Mouse (Mus musculus): ENCODE data around the gene Pibf1. TPM values are rescaled to one million over a fixed set of nuclear protein-coding genes. Genes with fewer than 3 reads are reported as not detected.

Gene Pibf1
- total and polyA plus RNA-seq, 3 experiments: 11.8 to 24.7 (median 13.9) TPM

- no peak overlapping the region for H3K4me2 ChIP-seq (ENCODE audit: insufficient read depth, low read depth, poor library complexity, severe bottlenecking)
- no peak overlapping the region for H3K9ac ChIP-seq (ENCODE audit: insufficient read depth, low read depth)
- H3K36me3 ChIP-seq (replicated peaks in 1 of 2; ENCODE audit: control insufficient read depth in 1 of 2, insufficient read depth in 1 of 2, low read length in 1 of 2): peaks cover 57 to 84% of the 10 kb centered on the region in 2 experiments
- in situ Hi-C loops (cut with MboI; ENCODE audit: low pct_ligation_motif_present, low pct_unique_long_range_greater_than_20kb, low sequenced_read_pairs) (no loop called here), dilution Hi-C loops (cut with MboI; ENCODE audit: extremely low pct_ligation_motif_present, extremely low pct_unique_long_range_greater_than_20kb, low sequenced_read_pairs) (no loop called here)
- H3K79me2 ChIP-seq (replicated peaks; ENCODE audit: control insufficient read depth, extremely low read depth, insufficient read depth, poor library complexity, severe bottlenecking): peaks cover 6% of the 10 kb centered on the region
- no peak for DNase-seq (ENCODE audit: extremely low read depth)
- no peaks in the 10 kb centered on the region for H3K9me3 ChIP-seq (replicated peaks; ENCODE audit: low read length)
- no peak for TF ChIP-seq ELF1 (IDR thresholded peaks at IDR 0.05; ENCODE audit: low read depth, low read length)
- no peak for TF ChIP-seq GABPA (IDR thresholded peaks at IDR 0.05; ENCODE audit: insufficient replicate concordance, low read depth, low read length)
- no peak for TF ChIP-seq MXI1 (IDR thresholded peaks at IDR 0.05; ENCODE audit: low read depth, low read length)
- no peak for TF ChIP-seq POLR2AphosphoS2 (IDR thresholded peaks at IDR 0.05; ENCODE audit: low read depth, low read length)
- TF ChIP-seq USF1 (IDR thresholded peaks at IDR 0.05; ENCODE audit: low read depth, low read length): no peak
- no peak for TF ChIP-seq CTCF (conservative IDR thresholded peaks at IDR 0.05 in 1 of 2, IDR thresholded peaks at IDR 0.05 in 1 of 2; ENCODE audit: low read depth in 2 of 2, low read length in 2 of 2)
- no peak for TF ChIP-seq UBTF (IDR thresholded peaks at IDR 0.05; ENCODE audit: low read depth, low read length)
- TF ChIP-seq ZC3H11A (IDR thresholded peaks at IDR 0.05; ENCODE audit: low read depth, low read length): no peak
- TF ChIP-seq TCF12 (IDR thresholded peaks at IDR 0.05; ENCODE audit: low read depth, low read length): no peak
- TF ChIP-seq BHLHE40 (IDR thresholded peaks at IDR 0.05; ENCODE audit: low read depth, low read length): no peak
- TF ChIP-seq RAD21 (IDR thresholded peaks at IDR 0.05; ENCODE audit: low read depth, low read length): no peak
- TF ChIP-seq SIN3A (IDR thresholded peaks at IDR 0.05; ENCODE audit: low read length): no peak
- TF ChIP-seq JUND (conservative IDR thresholded peaks at IDR 0.05; ENCODE audit: low read depth, low read length): no peak
- TF ChIP-seq MAX (IDR thresholded peaks at IDR 0.05; ENCODE audit: low read length): no peak
- no peak for TF ChIP-seq RCOR1 (conservative IDR thresholded peaks at IDR 0.05; ENCODE audit: low read depth, low read length)
- no peak for TF ChIP-seq NELFE (IDR thresholded peaks at IDR 0.05; ENCODE audit: low read depth, low read length)
- TF ChIP-seq IRF4 (IDR thresholded peaks at IDR 0.05; ENCODE audit: low read depth, low read length): no peak
- no peak for TF ChIP-seq MEF2A (IDR thresholded peaks at IDR 0.05; ENCODE audit: borderline replicate concordance, low read depth, low read length)
- TF ChIP-seq ZNF384 (IDR thresholded peaks at IDR 0.05; ENCODE audit: low read depth, low read length): no peak
- no peak for TF ChIP-seq NRF1 (IDR thresholded peaks at IDR 0.05; ENCODE audit: low read depth, low read length)
- no peaks in the 10 kb centered on the region for H3K27me3 ChIP-seq (replicated peaks)
- no peak overlapping the region for H3K4me3 ChIP-seq (replicated peaks in 1 of 3; ENCODE audit: low read depth in 2 of 3, low read length in 2 of 3, poor library complexity in 1 of 3)
- H3K4me1 ChIP-seq (ENCODE audit: control insufficient read depth in 1 of 2, insufficient read depth in 2 of 2): no peaks in the 10 kb centered on the region
- H3K27ac ChIP-seq (ENCODE audit: insufficient read depth, low read depth): no peak overlapping the region
Measured at GRCm38 (mm10) chr14:99108762-99109161, 9.5 kb downstream of the Pibf1 start.

DNA sequence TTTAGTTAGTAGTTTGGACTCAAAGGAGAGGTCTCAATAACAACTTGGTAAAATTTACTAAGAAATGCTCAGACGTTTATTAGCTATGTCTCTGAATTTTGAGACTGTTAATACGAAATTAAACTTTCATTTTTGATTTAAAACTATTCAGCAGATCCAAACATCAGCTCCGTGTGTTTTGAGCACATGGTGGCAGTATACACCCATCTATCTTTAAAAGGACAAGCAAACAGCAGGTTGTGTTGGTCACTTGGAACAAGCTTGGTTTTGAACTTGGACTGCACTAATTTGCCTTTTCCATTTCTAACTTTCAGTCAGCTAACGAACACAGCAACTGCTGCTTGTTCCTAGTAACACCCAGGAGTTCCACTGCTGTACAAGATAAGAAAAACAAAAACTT lies 18.4 kb downstream of the Pibf1 start:
- H3K27ac ChIP-seq (ENCODE audit: insufficient read depth, low read depth): no peak overlapping the region
- H3K9ac ChIP-seq (ENCODE audit: insufficient read depth, low read depth): no peak overlapping the region
- no peaks in the 10 kb centered on the region for H3K27me3 ChIP-seq (replicated peaks)
- in situ Hi-C loops (cut with MboI; ENCODE audit: low pct_ligation_motif_present, low pct_unique_long_range_greater_than_20kb, low sequenced_read_pairs): no loop called here
- TF ChIP-seq CTCF (conservative IDR thresholded peaks at IDR 0.05 in 1 of 2, IDR thresholded peaks at IDR 0.05 in 1 of 2; ENCODE audit: low read depth in 2 of 2, low read length in 2 of 2) (peak in 1 of 2 experiments; percentile 29; a peak in 2 of 4 replicates), MEF2A (IDR thresholded peaks at IDR 0.05; ENCODE audit: borderline replicate concordance, low read depth, low read length) (no peak), RCOR1 (conservative IDR thresholded peaks at IDR 0.05; ENCODE audit: low read depth, low read length) (no peak), UBTF (IDR thresholded peaks at IDR 0.05; ENCODE audit: low read depth, low read length) (no peak), IRF4 (IDR thresholded peaks at IDR 0.05; ENCODE audit: low read depth, low read length) (no peak), RAD21 (IDR thresholded peaks at IDR 0.05; ENCODE audit: low read depth, low read length) (peak; percentile 28)
- no peaks in the 10 kb centered on the region for H3K9me3 ChIP-seq (replicated peaks; ENCODE audit: low read length)
- no peak for DNase-seq (ENCODE audit: extremely low read depth)
- peaks cover 32 to 77% of the 10 kb centered on the region in 2 experiments for H3K36me3 ChIP-seq (replicated peaks in 1 of 2; ENCODE audit: control insufficient read depth in 1 of 2, insufficient read depth in 1 of 2, low read length in 1 of 2)
- no peaks in the 10 kb centered on the region for H3K4me1 ChIP-seq (ENCODE audit: control insufficient read depth in 1 of 2, insufficient read depth in 2 of 2)
- dilution Hi-C loops (cut with MboI; ENCODE audit: extremely low pct_ligation_motif_present, extremely low pct_unique_long_range_greater_than_20kb, low sequenced_read_pairs): no loop called here
- H3K79me2 ChIP-seq (replicated peaks; ENCODE audit: control insufficient read depth, extremely low read depth, insufficient read depth, poor library complexity, severe bottlenecking): 0 out of 2 replicates have a peak, but pooled peaks cover 1% of the 10 kb centered on the region
- no peak overlapping the region for H3K4me3 ChIP-seq (replicated peaks in 1 of 3; ENCODE audit: low read depth in 2 of 3, low read length in 2 of 3, poor library complexity in 1 of 3)
- H3K4me2 ChIP-seq (ENCODE audit: insufficient read depth, low read depth, poor library complexity, severe bottlenecking): no peak overlapping the region

Measured in CH12.LX (cell line).